Mouse (Mus musculus) 3134 (cell line): Measurements from ENCODE around the gene Esp8.
"Not testable (repeated sequence)": the region's sequence is repeated elsewhere in the genome, so short reads cannot be mapped to it uniquely, and the experiment has no call there.

Experiments
- DNase-seq: peaks from one replicate; pipeline ENCODE4 v3.0.0-alpha.2; 2011; ENCODE audit warnings: low spot score; ENCODE audit not compliant: insufficient read length; ENCODE audit errors: extremely low read depth

The Esp8 gene

GRCm38 (mm10) chr17:40519818-40520217 is at the start of gene Esp8:
Gene Esp8 (plus strand): TSS chr17:40520022.
- no peak for DNase-seq

GRCm38 (mm10) chr17:40483566-40483965 is 36.3 kb upstream of the Esp8 start:
- not testable (repeated sequence) for DNase-seq

- not testable (repeated sequence) for DNase-seq
Observed at GRCm38 (mm10) chr17:40495468-40496185, 24.2 kb upstream of the Esp8 start.

GRCm38 (mm10) chr17:40529813-40530212 is 10.0 kb downstream of the Esp8 start:
- DNase-seq: no peak

- no peak for DNase-seq
Observed at GRCm38 (mm10) chr17:40531147-40531546, 11.3 kb downstream of the Esp8 start.

GRCm38 (mm10) chr17:40547005-40547404 is 27.2 kb downstream of the Esp8 start:
- DNase-seq: not testable (repeated sequence)

GRCm38 (mm10) chr17:40553470-40553869 is 33.6 kb downstream of the Esp8 start:
- no peak for DNase-seq

GRCm38 (mm10) chr17:40561207-40561606 is 41.4 kb downstream of the Esp8 start, which contains the start of gene Esp6:
Gene Esp6 (plus strand): TSS chr17:40561507.
- no peak for DNase-seq
